Mouse (Mus musculus): ENCODE measurements around the gene Cnnm1.

The Cnnm1 gene

DNA sequence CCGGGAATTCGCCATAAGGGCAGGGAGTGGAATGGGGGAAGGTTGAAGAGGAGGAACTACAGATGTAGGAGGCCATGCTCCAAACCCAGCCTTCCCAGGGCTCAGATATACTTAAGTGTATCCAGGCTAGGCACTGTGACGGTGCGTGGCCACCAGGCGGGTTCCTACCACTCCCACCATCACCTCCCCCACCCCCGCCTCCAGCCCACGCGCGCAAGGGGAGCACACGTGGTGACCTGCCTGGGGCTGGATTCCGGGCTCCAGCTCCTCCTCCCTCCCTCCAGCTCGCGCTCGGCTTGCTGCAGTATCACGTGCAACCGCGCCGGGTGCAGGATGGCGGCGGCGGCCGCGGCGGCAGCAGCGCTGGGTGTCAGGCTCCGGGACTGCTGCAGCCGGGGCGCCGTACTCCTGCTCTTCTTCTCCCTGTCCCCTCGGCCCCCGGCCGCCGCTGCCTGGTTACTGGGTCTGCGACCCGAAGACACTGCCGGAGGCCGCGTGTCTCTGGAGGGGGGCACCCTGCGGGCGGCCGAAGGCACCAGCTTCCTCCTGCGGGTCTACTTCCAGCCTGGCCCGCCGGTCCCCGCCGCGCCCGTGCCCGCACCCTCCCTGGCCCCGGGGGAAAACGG is at the start of gene Cnnm1:
Cnnm1 (plus strand) TSS at position 325 of the 626 bp plus-strand sequence.
- DNase-seq: peak; percentile 78 to 84

DNA sequence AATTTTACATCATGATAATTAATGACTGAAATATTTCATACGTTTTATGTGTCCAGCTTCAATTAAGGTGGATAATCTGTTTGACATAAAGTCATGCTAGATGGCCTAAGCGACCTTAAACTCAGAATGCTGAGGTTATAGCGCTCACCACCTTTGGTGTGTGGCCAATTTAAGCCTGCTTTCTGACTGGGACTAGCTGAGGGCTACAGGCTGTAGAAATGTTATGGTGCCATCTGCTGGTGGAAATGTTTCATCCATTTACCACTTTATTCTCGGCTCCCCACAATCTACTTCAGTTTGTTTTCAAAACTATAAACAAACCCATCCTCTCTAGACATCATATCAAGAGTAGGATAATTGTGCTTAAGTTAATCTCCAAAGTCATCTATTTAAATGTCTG is 43.9 kb upstream of the Cnnm1 start:
- DNase-seq: peak; percentile 50 to 57

DNA sequence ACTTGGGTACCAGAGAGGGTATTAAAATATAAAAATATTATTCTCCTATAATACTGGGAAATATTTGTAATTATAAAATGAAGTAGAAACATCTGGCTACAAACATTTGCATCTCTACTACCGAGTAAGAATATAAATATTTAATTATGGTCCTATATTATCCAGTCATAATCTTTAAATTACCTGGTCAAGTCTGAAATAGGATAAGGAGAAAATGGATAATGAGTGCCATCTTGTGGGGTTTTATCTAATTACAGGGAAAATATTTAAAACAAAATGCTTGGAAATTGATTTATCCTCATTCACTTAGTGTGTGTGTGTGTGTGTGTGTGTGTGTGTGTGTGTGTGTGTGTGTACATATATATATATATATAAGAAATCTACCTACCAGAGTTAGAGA is 33.1 kb upstream of the Cnnm1 start:
- DNase-seq: no peak

DNA sequence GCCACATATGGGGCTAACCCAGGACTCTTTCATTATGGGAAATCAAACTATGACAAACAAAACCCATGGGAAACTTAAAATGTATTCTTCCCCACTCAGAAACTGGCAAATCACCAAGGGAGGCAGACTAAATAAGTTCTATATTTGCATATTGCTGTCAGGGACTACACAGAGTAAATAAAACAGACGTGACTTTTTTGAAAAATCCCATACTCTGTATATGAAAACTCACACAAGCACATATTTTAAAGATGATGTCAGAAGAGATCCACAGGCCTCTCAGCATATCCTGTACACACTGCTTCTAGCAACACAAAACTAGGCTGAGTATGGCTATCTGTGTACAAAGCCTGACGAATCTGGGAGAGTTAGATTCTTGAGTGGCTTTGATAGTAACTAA is 24.7 kb upstream of the Cnnm1 start:
- no peak for DNase-seq

DNA sequence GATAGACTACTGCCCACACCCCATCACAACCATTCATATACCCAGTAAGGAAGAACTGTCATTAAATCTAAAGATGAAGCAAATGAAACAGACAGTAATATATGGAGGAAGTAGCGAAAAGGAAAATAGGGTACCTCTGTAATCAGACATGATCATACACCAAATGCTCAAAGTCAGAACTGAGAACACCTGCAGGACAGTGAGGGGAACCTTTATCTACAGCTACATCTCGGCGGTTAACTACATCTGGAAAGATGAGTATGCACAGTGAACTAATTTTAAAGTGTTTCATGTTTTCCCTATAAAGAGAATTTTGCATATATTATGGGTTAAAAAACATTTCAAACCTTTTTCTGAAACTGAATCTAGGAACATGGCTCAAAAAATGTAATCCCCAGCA is 19.7 kb upstream of the Cnnm1 start:
- DNase-seq: no peak

DNA sequence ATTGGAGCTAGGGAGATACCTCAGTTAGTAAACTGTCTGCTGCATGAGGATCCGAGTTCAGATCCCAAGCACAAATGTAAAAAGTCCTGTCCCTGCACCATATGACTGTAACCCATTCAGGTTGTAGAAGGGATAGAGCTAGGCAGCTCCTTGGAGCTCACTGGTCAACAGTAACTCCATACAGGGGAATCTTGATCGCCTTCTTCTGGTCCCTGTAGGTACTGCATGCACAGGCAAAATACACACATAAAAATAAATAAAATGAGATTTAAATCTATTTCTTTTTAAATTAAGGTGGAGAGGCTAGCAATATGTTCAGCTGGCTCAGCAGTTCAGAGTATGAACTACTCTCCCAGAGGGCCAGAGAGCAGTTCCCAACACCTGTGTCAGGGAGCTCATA is 16.2 kb upstream of the Cnnm1 start:
- no peak for DNase-seq

DNA sequence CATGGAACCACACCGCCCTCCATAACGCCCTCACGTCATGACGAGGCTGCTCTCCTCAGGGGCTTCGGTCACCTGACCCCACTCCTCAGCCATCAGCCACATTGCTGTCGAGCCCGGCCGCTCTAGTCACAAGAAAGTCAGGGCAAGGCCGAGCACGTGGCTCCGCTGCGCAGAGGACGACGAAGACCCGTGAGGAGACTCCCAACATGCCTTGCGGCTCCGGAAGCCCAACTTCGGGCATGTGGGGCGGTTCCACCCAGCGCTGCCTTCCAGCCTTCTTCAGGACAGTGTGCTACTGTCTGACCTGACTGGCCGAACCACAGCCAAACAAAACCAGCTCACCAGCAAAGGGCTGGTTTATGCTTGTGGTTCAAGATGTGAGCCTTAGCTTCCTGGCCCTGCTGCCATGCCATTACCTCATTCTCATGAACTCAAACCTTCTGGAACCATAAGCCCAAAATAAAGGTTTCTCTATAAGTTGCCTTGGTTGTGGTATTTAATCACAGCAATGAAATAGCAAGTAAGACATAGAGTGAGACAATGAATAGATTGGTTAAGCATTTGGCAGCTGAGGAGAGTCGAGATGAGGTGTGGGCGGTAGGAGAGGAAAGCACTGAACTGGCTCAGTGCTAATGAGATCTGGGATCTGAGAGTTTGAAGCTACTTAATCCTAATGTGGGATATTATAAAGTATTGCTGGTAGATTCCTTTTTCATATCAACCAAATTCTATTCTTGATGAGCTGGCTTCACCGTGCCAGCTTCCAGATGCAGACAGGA is 12.6 kb upstream of the Cnnm1 start:
- DNase-seq: no peak

DNA sequence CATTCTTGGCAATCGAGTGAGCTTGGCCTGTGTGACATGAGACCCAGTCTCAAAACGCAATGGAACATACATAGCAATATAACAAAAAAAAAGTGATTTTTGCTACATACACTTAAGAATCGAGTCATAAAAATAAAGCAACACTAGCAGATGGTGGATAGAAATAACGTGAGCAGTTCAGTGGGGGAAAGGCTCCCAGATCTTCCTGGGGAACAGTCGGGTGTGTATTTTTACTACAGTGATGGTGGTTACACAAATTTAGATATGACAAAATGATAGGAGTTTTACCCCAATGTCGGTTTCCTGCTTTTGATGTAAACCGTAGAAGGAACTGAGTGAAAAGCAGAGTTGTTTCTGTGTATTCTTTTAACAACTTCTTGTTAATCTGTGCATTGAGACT is 990 bp upstream of the Cnnm1 start:
- DNase-seq: no peak

DNA sequence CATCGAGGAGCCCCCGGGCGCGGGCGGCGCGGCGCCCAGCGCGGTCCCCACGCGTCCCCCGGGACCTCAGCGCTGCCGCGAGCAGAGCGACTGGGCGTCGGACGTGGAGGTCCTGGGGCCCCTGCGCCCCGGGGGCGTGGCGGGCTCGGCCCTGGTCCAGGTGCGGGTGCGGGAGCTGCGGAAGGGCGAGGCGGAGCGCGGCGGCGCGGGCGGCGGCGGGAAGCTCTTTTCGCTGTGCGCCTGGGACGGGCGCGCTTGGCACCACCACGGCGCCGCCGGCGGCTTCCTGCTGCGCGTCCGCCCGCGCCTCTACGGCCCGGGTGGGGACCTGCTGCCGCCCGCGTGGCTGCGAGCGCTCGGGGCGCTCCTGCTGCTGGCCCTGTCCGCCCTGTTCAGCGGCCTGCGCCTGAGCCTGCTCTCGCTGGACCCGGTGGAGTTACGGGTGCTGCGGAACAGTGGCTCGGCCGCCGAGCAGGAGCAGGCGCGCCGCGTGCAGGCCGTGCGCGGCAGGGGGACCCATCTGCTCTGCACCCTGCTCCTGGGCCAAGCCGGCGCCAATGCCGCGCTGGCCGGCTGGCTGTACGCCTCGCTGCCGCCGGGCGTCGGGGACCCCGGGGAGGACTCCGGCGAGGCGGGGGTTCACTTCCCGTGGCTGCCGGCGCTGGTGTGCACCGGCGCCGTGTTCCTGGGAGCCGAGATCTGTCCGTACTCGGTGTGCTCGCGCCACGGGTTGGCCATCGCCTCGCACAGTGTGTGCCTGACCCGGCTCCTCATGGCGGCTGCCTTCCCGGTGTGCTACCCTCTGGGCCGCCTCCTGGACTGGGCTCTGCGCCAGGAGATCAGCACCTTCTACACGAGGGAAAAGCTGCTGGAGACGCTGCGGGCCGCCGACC is 778 bp downstream of the Cnnm1 start:
- DNase-seq: peak; percentile 66 to 84

DNA sequence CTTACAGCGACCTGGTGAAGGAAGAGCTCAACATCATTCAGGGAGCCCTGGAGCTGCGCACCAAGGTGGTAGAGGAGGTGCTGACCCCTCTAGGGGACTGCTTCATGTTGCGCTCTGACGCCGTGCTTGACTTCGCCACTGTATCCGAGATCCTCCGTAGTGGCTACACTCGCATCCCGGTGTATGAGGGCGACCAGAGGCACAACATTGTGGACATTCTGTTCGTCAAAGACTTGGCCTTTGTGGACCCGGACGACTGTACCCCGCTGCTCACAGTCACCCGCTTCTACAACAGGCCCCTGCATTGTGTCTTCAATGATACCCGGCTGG is 1.4 kb downstream of the Cnnm1 start:
- no peak for DNase-seq

DNA sequence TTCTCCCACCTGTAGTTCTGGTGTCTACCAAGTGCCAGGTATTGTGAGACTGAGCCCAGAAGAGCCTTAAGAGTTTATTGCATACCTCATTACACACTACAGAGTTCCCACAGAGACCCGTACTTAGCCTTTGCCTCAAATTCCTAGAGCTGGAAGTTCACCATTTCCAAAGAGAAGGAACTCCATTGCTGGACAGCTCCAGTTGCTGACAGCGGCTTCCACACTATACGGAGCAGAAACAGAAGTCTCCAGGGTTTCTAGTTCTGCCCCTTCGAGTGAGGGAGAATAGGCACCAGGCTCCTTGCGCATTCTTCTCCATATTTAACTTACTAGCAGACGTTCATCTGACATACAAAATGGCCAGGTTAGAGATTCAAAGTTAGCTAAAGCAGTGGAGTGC is 2.0 kb downstream of the Cnnm1 start:
- peak; percentile 26 to 35 for DNase-seq

DNA sequence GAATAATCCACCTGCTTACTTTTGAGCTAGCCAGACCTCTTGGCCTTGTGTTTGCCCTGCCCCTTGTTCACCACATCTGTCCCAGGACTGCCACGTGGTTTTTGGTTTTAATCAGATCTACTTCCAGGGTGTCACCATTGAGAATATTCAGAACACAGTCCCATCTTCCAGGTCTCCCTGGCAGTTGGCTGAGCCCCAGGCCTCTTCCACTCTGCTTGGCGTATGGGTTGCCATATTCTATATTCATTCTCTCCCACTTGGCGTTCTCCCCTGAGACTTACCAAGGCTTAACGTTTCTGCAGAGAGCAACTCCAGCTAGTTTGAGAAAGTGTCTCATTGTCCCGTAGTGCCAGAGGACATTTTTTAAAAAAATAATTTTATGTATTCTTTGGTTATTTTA is 2.7 kb downstream of the Cnnm1 start:
- DNase-seq: no peak

DNA sequence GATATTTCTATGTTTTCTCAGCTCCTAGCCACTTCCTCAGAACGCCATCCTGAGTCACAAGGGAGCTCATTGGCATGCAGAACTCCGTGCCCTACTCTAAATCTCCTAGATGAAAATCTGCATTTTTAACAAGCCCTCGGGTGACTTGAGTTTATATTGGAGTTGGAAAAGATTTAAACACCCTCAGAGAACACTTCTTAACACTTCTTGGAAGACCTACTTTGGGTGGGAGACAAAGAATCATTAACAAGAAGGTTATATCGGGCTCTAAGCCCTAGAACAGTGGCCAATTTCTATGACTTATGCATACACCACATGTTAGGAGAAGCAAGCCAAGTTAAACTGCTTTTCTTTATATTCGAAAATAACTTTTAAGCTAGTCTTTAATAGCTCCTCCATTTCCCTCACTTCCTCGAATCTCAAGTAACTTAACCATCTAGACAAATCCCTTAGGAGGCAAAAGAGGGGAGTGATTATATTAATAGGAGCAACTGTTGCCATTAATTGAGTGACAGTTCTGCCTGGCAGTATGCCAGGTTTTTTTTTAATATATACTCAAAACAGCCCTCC is 4.5 kb downstream of the Cnnm1 start:
- no peak for DNase-seq

DNA sequence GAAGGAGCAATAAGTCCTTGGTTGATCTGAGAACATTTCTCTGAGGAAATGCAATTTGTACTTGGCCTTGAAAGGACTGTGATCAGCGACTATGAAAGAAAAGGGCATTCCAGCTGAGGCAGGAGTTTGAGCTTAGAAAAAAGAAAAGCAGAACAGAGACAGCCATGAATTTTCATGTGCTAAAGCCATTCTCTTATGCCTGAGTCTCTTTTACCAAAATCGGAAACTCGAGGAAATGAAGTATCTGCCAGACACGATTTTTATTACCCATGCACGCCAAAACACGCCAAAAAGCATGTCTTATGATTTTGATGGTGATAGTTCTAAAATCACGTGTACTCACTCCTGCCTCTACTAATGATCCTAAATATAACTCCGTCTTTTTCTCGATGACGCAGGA is 11.3 kb downstream of the Cnnm1 start:
- DNase-seq: no peak

DNA sequence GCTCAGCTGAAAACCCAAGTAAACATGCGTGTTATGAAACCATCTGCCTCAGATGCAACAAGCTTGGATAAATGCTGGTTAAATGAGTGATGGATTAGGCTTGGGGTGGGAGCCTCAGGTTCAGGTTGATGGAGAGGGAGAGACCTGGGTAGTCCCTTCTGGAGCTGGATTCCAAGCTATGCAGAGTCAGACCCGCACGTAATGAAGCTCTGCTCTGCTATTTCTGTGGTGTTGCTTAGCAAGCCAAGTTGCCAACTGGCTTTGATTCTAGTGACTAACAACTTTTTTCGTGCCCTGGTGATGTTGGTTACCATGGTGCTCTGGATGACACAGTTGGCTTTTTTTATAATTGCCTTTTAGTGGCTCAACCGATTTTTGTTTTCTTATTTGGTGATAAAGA is 11.9 kb downstream of the Cnnm1 start:
- peak in 1 of 2 experiments; percentile 29 for DNase-seq

DNA sequence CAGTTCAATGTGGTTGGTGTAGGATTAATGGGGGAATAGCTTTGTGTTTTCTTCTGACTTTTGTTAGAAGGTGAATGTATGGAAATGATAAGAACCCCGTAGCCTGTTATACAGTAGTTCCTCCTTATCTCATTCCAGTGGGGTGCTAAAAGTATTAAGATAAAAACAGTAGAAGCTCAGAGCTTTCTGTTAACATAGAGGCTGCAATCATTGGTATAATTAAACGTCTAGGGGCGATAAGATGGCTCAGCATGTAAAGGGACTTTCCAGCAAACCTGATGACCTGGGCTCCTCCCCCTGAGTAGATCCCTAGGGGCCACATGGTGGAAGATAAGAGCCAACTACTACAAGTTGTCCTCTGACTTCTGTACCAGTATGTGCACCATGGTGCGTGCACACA is 12.8 kb downstream of the Cnnm1 start:
- no peak for DNase-seq

DNA sequence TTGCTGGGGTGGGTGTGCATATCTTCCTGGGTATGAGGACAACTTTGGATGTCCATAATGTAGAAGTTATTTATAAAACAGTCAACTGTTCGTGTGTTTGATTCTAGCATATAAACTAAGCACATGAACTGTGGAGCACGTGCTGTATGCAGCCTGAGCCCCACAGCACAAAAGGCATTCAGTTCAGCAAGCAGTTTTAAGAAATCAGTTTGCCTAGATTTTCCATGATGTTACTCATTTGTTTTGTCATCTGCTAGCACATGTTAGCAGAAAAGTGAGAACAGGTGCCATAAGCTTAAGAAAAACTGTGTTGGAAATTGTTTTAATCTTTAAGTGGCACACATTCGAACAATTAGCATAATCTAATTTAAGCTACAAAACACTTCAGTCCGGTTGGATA is 19.7 kb downstream of the Cnnm1 start:
- no peak for DNase-seq

DNA sequence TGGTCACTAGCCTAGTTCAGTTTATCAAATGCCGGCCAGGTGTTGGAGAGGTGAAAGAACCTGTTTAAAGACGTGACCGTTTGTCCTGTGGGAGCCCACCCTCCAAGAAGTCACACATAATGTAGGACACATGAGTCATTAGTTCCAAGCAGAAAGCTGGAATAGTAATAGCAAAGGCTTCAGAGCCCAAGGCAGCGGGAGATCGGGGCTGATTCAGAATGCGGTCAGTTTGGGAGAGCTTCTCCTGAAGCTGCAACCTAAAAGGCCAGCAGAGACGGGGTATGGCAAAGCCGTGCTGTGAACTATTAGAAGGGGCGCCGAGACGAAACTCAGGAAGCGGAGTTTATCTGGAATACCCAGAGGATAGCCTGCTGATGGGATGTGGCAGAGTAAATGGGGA is 20.2 kb downstream of the Cnnm1 start:
- no peak for DNase-seq

DNA sequence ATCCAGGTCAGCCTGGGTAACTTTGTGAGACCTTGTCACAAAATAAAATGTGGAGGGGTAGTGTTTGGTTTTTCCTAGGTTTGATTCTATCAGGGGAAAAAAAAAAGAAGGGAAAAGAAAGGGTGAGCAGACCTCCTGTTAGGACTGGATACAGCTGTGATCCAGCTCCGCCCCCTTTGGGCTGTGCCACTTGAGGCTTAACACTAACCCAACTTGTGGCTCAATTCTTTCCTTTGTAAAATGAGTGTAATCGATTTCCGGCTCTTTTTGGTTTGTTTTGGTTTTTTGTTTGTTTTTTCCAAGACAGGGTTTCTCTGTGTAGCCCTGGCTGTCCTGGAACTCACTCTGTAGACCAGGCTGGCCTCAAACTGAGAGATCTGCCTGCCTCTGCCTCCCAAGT is 21.9 kb downstream of the Cnnm1 start:
- peak in 1 of 2 experiments; percentile 25 for DNase-seq

DNA sequence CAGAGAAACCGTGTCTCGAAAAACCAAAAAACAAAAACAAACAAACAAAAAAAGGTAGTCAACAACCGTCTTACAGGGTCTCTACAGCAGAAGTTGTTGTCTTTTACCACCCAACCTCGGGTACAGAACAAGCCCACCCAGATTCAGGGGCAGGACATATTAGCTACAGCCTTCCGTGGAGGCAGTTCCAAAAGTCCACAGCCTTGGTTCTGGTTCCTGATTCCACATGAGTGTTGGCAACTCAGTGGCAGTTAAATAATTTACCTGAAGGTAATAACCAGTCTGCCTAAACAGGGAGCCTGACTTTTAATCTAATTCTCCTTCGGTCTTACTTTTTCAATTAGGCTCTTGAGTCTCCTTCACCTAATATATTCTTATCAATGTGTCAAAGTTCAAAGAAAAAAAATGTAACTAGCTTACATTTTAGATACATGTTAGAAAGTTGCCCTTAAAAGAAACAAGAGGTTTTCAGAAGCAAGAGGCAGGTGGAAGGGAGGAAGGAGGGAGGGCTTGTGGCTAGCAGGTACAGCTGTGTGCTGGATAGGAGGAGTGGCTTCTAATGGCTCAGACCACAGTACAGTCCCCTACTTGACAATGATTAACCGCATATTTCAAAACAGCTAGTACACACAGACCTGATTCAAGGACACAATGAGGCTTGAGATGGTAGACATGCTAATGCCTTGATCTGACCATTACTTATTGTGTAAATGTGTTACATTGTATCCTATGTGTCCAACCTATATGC is 23.5 kb downstream of the Cnnm1 start:
- DNase-seq: peak; percentile 62 to 89

DNA sequence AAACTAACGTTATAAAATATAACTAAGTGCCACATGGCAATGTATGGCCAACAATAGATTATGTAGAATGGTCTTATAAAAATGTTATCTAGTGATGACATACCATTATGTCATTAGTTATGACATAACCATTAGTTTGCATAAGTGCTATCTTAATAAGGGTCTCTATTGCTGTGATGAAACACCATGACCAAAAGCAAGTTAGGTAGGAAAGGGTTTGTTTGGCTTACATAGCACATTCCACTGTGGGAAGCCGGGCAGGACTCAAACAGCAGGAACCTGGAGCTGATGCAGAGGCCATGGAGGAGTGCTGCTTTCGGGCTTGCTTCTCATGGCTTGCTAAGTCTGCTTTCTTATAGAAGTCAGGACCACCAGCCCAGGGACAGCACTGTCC is 24.1 kb downstream of the Cnnm1 start:
- DNase-seq: peak in 1 of 2 experiments; percentile 36

DNA sequence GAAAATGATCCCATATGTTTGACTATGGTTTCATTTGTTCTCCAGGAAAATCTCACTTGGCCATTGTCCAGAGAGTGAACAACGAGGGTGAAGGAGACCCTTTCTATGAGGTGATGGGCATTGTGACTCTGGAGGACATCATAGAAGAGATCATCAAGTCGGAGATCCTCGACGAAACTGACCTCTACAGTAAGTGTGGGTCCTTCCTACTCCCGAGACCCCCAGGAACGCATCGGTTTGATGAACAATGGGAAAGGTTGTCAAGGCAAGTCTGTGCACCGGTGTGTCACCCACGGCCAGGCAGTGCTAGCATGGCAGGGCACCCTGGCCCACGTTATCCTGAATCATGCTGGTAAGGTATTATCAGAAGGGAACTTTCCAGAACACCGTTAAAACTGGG is 24.8 kb downstream of the Cnnm1 start:
- no peak for DNase-seq

All from kidney, postnatal 36 days (tissue).